Mouse (Mus musculus) adrenal gland, postnatal 14 days (tissue): ENCODE data around the gene Srp9. TPM values are rescaled to one million over a fixed set of nuclear protein-coding genes. Genes with fewer than 3 reads are reported as not detected.

Source experiments
- DNase-seq: peaks from one replicate; pipeline ENCODE4 v3.0.0; 2021; ENCODE audit warnings: mixed read lengths
- long read RNA-seq, 2 experiments: library from polyadenylated mRNA; stranded (forward); transcript quantifications; one replicate each; pipeline ENCODE4 v2.0.0; 2021
- total RNA-seq: library from RNA; stranded (reverse); gene quantifications from 2 replicates; pipeline ENCODE4 v1.2.3, GENCODE M21; 2021

The Srp9 gene
- total RNA-seq, result 48.0 and 56.0 TPM in 2 replicates
- long read RNA-seq, experiment 1, transcript Srp9-201 (3 exons, 1,367 nt), result major isoform, 118 of 127 reads
- long read RNA-seq, experiment 1, transcript Srp9-202 (2 exons, 823 nt), result minor isoform, 5 of 127 reads
- long read RNA-seq, experiment 1, partial matches to known transcripts, result 2 of 127 reads
- long read RNA-seq, experiment 1, other reads (novel, unspliced or antisense), result 1 of 127 reads
- long read RNA-seq, experiment 2, transcript Srp9-204 (1 exons, 1,107 nt), result minor isoform, 7 of 134 reads
- long read RNA-seq, experiment 2, transcript Srp9-201 (3 exons, 1,367 nt), result major isoform, 124 of 134 reads
- long read RNA-seq, experiment 2, partial matches to known transcripts, result 1 of 134 reads
- long read RNA-seq, experiment 2, other reads (novel, unspliced or antisense), result 2 of 134 reads

DNA sequence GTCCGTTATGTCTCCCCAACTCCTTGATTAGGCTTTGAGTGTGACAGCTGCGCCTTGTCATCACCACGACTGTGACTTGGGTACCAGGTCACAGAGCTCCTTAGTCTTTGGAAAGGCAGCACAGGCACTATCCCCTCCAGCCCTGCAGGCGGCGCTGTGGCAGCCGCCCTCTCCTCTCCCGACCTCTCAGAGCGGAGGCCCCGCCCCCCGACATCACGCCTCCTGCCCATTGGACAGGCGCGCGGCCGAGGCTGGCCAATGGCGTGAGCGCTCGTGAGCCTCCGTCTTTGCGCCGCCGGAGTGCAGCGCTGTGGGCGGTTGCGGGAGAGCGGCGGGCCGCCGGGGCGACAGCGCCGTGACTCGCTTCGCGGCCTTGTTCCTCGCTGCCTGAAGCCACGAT is at the start of gene Srp9:
TSS of gene Srp9 (plus strand) at position 232 of the 400 bp plus-strand sequence.
- peak; percentile 99 for DNase-seq

DNA sequence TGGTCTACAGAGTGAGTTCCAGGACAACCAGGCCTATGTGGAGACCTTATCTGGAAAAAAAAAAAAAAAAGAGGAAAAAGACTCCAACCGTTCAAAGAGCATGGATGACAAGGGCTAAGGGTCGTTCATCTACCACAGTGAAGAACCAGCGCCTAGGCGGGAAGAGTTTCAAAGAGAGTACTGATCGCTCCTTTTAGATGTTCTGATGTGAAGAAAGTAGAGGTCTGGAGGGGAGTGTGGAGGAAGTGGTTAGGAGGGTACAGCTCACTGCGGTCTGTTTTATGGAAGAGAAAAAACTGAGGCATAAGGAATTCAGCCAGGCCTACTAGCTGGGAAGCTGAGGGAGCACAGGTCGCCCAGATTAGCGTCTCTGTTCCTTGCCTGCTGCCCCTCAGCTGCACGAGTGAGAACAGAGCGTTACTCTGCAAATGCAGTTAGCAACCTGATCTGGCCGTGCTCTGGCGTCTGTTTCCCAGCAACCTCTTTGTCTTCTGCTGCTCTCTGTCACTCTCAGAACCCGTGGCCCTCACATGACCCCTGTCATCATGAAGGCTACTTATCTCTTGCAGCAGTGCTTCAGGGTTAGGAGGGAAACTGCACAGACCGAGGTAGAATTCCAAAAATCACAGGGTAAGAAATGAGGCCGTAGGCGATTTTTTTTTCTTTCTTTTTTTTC is 42.7 kb upstream of the Srp9 start:
- DNase-seq, result peak; percentile 74

DNA sequence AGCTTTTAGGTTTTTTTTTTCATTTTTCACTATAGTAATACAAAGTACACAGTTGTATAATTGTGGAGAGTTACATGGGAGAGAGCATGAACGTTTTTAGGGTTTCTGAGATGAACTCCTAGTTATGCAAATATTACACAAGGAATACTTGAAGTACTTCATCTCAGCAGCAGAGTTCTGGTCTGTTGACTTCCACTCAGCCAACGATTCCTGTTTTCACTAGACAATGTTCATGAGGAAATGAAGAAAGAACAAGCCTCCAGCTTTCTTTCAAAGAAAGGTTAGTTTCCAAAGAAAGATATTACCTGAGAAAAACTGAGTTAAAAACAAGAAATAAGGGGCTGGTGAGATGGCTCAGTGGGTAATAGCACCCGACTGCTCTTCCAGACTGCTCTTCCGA is 41.1 kb upstream of the Srp9 start:
- DNase-seq, result no peak

GRCm38 (mm10) chr1:182086759-182087158 is 37.8 kb upstream of the Srp9 start:
- no peak for DNase-seq

- no peak for DNase-seq
Measured at GRCm38 (mm10) chr1:182087351-182087750, 37.2 kb upstream of the Srp9 start.

DNA sequence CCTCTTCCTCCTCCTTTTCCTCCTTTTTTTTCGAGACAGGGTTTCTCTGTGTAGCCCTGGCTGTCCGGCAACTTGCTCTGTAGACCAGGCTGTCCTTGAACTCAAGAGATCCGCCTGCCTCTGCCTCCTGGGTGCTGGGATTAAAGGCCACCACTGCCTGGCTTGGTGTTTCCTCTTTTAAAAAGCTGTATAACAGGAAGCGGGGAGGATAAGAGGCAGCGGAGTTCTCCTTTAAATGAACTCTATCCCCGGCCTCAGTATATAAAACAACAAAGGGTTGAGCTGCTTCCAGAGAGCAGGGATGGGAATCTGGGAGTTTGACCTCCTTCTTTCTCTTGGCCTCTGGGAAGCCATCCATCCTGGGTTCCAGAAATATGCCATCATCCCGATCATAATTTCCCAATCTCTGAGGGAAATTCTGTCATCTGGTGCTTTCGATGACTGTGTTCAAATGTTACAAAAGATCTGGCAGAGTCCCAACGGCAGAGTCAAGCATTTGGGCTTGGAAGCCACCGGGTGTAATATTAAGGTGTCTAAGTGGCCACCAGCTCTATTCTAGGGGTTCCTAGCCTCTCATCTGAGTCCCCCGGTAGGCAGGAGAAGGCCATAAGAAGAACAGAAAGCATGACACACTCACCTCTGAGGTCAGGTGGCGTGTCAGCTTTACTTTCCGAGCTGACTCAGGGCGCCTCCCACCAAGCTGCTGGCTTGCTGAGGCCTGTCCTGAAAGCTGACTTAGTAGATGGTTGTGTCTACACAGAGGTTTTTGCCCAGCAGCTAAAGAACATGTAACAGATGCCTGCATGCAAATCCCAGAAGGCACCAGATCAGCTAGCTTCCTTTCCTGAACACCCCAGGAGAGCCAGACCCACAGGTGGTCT is 36.5 kb upstream of the Srp9 start:
- DNase-seq, result peak; percentile 72

- peak; percentile 54 for DNase-seq
Measured at GRCm38 (mm10) chr1:182088844-182089418, 35.6 kb upstream of the Srp9 start.

GRCm38 (mm10) chr1:182089600-182090297 is 34.8 kb upstream of the Srp9 start:
- DNase-seq, result no peak

DNA sequence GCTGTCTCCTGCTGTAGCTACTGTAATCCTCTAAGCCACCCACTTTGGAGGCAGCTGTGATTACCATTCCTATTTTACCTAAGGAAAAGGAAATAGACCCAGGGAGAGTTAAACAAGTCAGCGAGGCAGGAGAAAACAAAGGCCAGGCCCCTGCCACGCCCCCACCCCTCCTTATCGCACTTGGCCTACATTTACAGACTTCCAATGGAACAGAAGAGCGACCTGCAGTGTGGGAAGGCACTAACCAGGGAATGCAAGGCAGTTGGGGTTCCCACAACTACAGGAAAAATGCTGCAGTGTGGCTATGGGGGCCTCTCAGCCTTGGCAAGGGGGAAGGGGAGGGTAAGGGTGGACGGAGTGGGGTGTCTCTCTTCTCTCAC is 34.2 kb upstream of the Srp9 start:
- DNase-seq, result no peak

- DNase-seq, result no peak
Measured at GRCm38 (mm10) chr1:182091261-182091660, 33.3 kb upstream of the Srp9 start.

DNA sequence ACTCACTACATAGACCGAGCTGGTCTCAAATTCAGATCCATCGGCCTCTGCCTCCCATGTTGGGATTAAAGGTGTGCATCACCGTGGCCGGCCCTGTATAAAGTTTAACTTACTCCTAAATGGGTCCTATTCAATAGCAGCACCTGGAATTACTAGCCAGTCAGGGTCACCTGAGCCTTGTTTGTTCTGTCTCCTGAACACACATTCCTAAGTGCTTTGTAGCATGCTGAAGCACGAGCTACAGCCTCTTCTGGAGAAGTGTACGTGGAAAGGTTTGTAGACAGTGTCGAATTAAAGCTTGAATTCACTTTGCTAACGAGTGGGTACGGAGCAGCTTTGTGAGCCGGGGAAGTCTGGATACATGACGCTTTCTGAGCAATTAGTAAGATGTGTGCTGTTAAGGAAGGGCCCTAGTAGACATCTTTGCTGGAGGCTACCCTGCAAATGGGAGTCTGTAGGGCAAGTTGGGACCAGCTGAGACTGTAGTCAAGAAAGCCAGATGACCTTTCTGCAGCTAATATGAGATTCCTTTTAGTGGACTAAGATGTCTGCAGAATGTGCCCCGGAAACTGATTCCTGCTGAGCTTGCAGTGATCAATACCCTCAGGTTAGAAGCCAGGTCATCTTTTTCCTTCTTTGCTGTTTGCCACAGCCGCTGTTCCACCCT is 32.7 kb upstream of the Srp9 start:
- DNase-seq, result no peak

- no peak for DNase-seq
Measured at GRCm38 (mm10) chr1:182092413-182092800, 32.1 kb upstream of the Srp9 start.

GRCm38 (mm10) chr1:182093407-182093806 is 31.1 kb upstream of the Srp9 start:
- DNase-seq, result peak; percentile 61

DNA sequence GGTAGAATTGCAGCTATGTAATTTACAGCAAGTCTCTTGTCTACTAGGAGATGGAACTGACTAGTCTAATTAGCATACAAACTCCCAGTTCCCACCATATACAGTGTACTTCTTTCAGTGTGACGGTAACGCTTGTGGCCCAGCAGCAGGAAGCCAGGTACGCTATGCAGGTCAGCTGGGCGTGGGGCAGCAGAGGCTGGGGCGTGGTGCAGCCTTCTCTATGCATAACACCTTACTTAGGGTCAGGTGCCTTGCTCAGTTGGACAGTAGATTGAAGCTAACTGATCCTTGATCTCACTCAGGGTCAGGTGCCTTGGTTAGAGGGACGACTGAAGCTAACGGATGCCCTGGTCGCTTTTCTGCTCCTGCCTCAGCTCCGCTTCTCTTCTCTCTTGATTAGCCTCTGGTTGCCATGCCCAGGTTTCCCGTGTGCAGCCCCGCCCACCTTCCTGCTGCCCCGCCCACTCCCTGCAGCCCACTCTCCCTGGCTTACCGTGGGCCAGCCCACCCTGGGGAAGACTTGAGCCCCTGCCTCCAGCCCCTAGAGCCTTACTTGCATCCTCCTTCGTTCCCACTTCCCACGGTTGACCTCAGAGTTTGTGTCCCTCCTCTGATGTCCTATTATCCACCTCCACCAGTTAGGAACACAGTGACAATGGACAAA is 29.9 kb upstream of the Srp9 start:
- DNase-seq, result no peak

GRCm38 (mm10) chr1:182095240-182095741 is 29.2 kb upstream of the Srp9 start:
- DNase-seq, result peak; percentile 45

- DNase-seq, result no peak
Measured at GRCm38 (mm10) chr1:182096707-182097106, 27.8 kb upstream of the Srp9 start.

DNA sequence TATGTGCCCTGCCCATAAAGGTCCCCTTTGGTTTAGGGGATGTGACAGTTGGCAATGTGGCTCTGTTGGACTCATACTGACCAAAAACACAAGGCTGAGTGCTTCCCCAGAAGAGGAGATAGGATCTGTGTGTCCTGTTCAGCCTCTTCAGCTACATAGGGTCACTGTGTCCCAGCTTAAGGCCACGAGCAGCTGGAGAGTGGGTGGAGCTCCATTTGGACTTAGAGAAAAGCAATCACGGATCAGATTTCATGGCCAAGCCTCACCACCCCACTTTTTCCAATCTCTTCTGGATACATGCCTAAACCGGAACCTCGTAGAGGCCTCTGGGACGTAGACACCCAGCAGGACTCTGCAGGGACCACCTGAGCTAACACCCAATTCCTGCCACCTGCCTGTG is 25.5 kb upstream of the Srp9 start:
- DNase-seq, result no peak

DNA sequence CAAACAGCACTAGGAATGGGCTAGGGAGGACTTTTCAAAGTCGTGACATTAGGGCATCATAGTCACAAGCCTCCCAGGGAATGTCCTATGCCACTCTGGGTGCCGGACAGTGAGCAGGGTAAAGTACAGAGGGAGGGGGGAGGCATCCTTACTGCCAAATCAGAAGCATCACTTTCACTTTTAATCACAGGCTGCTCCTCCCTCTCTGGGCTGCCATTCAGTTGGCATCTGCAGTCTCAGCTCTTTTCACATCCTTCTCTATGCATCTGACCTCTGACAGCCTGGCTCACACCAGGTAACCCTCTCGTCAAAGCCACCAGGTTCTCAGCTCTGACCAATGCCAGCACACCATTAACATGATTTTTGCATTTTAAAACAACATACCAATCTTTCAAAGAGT is 24.1 kb upstream of the Srp9 start:
- DNase-seq, result no peak

DNA sequence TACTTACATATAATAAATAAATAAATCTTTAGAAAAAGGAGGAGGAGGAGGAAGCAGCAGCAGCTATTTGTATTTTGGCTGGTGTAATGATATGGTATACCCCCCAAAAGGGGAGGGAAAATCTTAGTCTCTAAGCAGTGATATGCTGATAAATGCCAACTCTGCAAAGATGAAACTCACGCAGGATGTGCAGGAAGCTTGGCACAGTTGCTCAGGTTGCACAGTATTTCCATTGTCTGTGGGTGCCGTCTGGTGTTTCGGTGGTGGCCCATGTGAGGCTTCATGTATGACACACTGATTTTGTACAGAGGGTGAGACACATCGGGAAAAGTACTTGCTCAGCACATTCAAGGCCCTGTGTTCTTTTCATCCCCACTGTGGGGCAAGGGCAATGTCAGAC is 23.1 kb upstream of the Srp9 start:
- DNase-seq, result no peak

- DNase-seq, result no peak
Measured at GRCm38 (mm10) chr1:182102706-182103105, 21.8 kb upstream of the Srp9 start.
